Mouse (Mus musculus) thymus, postnatal 14 days (tissue): Measurements from ENCODE around the gene Tbc1d16.
"Not testable (repeated sequence)": the region's sequence is repeated elsewhere in the genome, so short reads cannot be mapped to it uniquely, and the experiment has no call there.

Experiments
- DNase-seq: peaks from one replicate; pipeline ENCODE4 v3.0.0; 2021

Tbc1d16 gene

DNA sequence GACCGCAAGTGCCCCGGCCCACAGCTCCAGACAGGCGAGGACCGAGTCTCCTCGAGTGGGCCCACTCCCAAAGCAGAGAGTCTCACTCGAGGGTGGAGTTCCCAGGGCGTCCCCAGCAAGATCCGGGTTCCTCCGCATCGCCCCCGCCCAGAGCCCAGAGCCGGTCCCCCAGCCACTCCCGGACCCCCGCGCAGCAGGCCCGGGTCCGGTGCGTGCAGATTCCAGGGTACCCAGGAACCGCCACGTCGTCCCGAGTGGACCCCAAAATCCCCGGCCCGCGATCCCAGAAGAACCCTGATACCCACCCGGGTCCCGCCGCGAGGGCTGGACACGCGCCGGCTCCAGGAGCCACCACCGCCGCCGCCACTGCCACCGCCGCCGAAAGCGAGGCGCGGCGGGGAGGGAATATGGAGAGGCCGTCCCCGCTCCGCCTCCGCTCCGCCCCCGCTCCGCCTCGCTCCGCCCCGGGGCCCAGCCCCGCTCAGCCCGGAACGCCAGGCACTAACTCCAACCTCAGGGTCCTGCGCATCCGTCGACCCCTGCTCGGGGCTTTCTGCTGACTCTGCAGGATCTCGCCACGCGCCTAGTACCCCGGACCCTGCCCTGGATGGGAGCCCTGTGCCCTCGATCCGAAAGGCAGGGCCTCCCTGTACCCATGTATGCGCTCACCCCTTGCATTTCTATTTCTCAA lies at the start of gene Tbc1d16, which contains the start of gene Ccdc40:
TSS of gene Tbc1d16 (minus strand) at position 409 of the 691 bp plus-strand sequence.
TSS of gene Ccdc40 (plus strand) at position 482 of the 691 bp plus-strand sequence.
- peak; percentile 77 for DNase-seq

DNA sequence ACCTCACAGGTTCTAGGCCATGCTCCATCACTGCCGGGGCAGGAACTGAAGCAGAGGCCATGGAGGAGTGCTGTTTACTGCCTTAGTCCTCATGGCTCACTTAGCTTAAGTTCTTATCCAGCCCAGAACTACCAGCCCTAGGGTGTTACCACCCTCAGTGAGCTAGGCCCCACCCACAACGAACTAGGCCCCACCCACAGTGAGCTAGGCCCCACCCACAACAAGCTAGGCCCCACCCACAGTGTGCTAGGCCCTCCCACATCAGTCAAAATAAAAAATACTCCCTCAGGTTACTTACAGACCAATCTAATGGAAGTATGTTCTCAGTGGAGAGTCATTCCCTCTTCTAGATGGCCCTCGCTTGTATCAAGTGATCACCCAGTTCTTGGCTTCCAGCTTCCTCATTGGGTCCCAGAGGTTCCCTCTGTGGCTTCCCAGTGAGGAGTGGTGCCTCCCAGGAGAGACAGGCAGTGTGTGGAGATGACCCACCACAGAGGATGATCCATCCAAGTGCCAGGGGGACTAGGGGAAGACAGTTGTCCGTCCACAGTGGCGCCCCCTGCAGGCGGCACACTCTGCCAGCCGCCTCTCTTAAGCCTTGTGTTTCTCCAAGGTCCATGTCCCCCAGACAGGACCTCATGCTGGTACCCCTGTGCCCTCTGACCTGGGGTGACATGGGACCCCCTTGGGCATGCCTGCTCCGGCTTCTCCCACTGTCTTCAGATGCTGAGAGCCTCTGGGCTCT lies 45.1 kb upstream of the Tbc1d16 start:
- DNase-seq, result peak; percentile 24

DNA sequence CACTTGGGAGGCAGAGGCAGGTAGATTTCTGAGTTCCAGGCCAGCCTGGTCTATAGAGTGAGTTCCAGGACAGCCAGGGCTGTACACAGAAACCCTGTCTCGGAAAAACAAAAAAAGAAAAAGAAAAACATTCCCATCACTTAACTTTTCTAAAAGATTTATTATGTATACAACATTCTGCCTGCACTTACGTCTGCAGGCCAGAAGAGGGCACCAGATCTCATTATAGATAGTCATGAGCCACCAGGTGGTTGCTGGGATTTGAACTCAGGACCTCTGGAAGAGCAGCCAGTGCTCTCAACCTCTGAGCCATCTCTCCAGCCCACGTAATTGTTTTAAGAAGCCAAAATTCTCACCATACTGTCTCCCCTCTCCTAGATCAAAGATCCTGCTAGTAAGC lies 44.2 kb upstream of the Tbc1d16 start:
- not testable (repeated sequence) for DNase-seq

DNA sequence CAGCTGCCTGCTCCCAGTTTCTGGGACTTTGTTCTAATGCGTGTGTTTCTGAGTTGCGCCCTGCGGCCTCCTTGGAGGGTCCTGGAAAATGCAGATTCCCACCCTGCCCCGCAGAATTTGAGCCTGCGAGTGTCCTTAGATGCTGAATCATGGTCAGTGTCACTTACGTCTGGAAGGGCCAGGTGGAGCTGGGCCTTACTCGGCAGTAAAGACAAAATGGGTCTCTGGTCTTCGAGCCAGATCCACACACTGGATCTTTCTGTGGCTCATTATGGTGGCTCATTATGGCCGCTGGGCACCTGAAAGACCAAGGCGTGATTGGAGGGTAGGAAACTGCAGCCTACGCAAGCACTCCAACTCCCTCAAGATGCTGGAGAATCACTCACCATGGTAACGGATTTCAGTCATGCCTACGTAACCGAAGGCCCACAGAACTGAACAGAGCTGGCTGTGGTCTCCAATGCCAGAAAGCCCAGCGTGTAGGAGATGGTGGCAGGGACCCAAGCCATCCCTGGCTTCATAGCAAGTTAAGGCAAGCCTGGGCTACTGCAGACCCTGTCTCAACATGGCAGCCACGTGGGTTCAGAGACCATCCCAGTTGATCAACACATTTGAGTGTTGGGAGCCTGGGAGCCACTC lies 40.4 kb upstream of the Tbc1d16 start:
- no peak for DNase-seq

DNA sequence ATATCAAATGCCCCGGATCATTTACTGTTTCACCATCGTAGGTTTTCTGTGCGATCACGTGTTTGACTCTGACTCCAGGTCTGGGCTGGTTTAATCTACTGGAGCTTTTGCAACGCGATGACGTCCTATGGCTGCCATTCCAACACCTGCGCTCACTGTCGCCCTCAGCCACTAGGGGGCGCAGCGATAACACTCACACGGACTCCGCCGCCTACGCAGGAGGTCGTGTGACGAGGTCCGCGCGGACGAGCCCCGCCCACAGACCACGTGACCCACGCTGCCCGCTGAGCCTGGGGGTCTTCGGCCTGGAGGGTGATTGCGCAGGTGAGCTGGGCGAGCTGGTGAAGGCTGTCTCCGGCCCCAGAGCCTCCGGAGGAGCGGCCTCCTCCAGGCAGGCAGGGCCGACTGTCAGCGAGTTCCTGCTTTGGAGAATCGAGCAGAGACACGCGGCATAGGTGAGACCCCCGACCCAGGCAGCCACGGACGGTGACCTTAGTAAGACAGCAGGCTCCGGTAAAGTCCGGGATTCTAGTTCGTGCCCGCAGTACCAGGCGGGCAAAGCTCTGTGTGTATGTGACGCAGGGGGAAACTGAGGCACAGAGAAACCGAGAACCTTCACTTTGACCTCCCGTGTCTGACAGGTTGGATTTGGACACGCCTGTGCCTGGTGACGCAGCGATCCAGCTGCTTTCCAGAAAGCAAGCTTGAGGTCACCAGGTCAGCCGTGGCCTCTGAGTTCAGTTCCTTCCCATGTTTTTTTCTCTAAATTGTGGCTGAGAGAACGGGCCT lies 39.7 kb upstream of the Tbc1d16 start, which contains the start of gene Gaa:
TSS of gene Gaa (plus strand) at position 120 of the 789 bp plus-strand sequence.
- peak; percentile 97 for DNase-seq

DNA sequence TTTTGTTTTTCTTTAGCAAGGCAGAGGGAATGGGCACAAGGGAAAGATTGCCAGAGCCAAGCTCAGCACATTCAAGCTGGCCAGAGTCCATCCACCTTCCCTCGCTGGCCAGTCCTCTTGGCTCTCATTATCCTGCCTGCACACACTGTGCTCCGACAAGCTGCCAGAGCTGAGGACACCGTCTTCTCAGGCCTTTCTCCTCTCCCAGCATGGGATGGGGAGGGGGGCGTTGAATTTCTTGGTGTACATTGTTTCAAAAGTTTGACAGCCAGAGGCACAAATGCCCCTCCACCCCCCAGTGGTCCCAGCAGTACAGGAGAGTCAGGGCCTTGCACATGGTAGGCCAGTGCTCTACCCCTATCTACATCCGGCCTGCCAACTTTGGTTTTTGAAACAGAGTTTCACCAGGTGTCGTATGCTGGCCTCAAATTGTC lies 39.0 kb upstream of the Tbc1d16 start:
- peak; percentile 33 for DNase-seq

DNA sequence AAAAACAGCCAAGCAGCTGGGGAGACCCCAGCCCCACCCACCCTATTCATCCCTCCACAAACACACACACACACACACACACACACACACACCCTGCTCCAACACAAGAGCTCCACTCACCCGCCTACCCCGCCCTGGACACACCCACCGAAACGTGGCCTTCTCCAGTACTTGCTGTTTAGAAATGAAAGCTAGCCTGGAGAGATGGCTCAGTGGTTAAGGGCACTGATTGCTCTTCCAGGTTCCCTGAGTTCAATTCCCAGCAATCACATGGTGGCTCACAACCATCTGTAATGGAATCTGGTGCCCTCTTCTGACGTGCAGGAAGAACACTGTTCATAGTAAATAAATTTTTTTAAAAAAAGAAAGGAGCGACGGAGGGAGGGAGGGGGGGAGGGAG lies 37.5 kb upstream of the Tbc1d16 start:
- no peak for DNase-seq

DNA sequence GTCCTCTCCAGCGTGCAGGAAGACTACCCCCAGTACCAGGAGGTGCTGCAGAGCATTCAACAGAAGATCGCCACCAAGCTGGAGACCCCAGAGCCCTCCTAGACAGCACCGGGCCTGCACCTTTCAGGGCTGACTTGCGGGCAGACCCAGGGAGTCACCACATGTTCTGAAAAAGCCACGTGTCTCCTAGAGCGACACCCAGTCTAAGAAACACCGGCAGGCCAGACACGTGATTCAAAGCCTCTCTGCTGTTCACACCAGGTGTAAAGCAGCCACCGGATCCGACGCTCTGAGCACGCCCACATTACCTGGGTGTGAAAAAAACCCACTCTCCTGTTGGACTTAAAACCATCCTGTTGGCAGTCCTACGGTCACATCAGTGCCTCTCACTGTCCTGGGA lies 36.1 kb upstream of the Tbc1d16 start:
- no peak for DNase-seq

DNA sequence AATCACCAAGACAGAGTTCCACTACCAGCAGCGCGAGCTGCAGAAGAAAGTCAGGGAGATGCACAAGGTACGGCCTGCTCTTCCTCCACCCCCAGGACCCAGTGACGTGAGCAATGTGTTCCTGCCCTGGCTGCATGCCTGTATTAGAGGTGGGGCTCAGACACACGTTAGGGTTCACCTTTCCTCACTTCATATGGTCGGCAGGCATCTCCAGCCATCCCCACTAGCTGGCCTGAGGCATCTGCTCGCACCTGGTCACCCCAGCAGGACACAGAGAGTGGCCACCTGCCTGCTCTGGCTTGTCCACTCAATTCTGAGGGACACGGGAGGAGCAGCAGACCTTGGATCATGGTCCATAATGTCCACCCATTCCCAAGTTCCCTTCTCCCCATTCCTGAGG lies 31.7 kb upstream of the Tbc1d16 start:
- no peak for DNase-seq

DNA sequence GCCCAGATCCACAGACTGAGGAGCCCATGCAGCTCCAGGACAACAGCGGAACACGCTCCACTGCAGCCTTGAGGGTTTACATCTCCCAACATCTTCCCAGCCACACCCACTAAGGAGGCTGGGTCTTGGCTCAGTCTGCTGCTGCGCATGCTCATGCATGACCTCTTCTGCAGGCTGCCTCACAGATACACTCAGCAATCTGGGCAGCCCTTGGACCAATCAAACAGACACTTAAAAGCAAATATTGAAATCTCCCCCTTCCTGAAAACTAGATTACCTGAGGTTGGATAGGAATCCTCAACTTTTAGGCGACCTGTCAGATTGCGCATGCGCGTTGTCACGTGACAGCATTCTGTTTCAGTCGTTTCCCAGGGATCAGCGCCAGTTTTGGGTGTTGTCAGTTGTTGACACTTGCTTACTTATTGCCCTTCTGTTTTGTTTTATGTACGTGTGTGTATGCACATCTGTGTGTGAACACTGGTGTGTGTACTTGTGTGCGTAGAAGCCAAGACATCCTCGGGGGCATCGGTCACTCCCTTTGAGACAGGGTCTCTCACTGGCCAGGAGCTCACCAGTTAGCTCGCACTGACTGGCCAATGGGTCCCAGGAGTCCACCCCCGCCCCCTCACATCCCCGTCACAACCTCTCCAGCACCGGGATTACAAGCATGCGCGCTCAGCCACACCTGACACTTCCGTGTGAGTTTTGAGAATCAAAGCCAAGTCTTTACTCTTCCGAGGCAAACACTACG lies 30.4 kb upstream of the Tbc1d16 start:
- peak; percentile 49 for DNase-seq

DNA sequence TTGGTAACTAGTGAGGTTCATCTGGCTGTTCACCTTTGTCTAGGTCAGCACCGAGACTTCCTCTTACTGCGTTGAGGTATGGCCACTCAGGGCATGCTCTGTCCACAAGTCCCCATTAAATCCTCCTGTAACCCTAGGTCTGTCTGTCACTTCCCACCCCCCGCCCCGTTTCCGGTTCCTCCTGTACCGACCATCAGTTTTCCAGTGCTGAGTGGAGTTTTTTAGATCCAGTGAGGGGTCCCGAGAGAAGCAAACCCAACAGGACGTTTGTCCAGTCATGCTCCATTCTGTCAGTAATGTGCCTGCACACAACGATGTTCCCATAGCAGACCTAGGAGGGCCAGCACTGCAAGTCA lies 29.9 kb upstream of the Tbc1d16 start:
- no peak for DNase-seq

DNA sequence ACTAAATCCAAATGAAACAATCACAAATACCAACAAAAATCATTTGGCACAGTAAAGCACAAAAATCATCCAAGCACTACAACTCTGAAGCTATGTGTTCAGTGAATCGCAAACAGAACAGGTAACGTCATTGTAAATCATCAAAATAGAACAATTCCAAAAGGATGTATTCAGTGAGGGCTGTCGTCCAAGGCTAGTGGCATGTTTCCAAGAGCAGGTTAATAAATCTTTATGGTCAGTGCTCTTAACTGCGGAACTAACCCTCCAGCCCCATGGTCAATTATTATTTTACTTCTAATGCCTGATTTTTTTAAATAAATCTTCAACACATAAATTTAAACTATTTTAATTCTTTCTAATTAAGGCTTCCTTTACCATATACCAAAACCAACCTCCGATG lies 28.3 kb upstream of the Tbc1d16 start:
- DNase-seq, result not testable (repeated sequence)

DNA sequence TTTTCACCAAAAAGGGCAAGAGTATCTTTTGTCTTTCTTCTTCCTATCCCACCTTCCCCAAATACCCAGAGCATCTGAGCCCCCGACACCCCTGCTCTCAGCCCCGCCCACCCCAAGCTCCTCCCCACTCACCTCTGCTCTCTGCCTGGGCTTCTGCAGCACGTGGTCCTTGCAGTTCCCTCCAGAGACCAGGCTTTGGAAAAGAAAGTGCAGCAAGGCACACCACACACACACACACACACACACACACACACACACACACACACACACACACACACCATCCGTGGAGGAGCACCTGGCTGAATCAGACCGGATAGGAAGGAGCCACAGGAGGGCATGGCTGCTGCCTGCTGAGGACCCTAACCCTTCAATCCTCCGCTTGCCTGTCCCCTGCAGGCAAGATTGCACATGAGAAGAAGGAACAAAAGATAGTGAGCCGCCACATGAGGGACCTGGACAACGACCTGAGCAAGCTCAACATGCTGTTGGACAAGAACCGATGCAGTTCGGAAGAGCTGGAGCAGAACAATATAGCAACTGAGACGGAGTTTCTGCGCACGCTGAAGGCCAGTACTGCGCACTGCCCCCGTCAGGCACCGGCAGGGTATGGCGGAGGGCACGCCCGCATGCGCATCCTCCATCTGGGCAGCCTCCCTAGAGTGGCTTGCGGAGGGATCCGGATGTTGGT lies 24.7 kb upstream of the Tbc1d16 start:
- peak; percentile 73 for DNase-seq

DNA sequence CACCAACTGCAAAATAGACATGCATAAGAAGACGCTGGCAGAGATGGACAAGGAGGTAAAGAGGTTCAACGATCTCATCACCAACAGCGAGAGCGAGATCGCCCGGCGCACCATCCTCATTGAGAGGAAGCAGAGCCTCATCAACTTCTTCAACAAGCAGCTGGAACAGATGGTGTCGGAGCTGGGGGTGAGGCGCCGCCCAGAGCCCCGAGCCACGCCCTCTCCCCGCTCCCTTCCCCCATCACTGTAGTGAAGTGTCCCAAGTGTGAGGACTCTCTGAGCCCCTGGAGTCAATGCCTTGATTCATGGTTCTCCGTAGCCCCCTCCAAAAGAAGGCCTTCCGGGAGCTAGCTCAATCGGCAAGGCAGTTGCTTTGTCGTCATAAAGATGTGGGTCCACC lies 22.7 kb upstream of the Tbc1d16 start:
- peak; percentile 61 for DNase-seq

DNA sequence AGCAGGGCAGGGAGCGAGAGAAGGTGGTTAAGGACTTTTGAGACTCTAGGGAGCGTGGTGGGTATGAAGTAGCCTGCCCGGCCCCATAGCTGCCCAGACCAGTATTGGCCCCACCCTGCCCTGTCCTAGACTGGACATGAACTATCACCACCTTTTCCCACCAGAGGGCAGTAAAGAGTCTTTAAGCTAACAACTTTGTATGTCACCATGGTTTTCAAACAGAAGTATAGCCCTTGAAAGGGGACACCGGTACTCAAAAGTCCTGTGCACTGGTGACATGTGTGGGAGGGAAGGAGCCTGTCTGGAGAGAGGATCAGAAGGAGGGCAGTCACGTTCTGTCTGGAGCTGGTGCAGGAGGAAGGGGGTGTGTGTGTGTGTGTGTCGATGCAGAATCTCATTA lies 20.7 kb upstream of the Tbc1d16 start:
- peak; percentile 61 for DNase-seq

DNA sequence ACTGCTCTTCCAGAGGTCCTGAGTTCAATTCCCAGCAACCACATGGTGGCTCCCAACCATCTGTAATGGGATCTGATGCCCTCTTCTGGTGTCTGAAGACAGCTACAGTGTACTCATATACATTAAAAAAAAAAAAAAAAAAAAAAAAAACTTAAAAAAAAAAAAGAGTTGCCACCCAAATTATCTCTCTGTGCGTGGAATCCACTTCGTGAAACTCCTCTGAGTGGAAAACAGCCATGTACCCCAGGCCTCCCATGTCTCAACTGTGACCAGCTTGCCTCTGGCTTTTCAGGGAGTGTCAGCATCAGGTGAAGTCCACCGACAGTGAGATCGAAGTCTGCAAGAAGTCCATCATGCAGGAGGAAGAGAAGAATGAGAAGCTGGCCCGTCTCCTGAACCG lies 17.2 kb upstream of the Tbc1d16 start:
- DNase-seq, result not testable (repeated sequence)

DNA sequence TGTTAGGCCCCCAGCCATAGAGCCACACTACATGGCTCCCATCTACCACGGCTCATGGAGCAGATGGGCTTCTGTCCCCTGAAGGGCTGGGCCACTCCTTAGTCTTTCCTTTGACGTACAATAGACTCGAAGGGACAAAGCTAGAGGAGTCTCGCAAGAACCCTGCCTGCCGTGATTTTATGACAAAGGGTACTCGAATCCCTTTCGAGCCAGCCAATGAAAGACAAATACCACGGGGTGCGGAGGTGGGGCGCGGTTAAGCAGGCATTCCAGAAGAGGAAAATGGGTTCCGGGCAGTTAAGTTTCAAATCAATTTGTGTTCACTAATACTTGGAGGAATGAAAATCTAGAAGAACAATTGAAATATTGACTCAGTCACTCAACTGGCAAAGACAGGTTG lies 11.2 kb upstream of the Tbc1d16 start:
- no peak for DNase-seq

DNA sequence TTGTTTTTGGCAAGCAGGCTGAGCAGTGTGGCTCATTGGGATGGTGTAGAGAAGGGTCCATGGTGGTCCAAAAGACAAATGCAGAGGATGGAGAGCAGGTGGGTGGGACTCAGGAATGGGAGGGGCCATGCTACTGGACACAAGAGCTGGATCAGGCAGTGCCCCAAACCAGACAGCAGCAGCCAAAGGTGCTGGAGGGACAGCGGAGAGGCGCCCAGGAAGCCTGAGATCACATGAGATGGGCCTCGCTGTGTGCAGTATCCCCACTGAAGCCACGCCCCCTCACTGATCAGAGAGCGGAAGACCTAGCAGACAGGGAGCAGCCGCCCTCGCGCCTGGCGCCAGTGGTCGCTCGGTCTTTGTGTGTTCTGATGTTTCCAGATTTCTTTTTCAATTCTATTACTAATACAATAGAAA lies 10.0 kb upstream of the Tbc1d16 start:
- peak; percentile 88 for DNase-seq

DNA sequence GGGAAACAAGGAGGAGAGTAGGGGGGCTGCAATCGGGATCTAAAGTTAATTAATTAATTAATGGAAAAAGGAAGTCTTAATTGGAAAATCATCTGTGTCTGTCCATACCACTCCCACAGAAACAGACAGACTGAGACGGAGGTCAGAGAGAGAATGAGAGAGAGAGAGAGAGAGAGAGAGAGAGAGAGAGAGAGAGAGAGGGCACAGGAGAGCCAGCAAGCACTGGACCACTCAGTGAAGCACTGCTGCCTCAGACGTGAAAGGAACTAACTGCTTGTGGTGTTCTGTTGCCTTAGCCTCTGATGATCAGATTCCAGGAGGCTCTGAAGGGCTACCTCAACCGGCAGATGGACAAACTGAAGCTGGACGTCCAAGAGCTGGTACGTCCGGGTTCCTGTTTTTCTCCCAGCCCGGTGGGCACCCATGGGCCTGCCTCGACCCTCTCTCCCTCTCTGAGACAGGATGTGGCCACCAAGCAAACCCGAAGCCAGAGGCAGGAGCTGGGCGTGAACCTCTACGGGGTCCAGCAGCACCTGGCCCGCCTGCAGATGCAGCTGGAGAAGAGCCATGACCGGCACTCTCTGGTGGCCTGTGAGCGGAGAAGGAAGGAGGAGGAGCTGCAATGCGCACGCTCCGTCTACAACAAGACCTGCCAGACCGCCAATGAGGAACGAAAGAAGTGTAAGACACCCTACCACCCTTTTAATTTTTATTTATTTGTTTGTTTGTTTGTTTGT lies 9.4 kb upstream of the Tbc1d16 start:
- DNase-seq, result peak; percentile 61

DNA sequence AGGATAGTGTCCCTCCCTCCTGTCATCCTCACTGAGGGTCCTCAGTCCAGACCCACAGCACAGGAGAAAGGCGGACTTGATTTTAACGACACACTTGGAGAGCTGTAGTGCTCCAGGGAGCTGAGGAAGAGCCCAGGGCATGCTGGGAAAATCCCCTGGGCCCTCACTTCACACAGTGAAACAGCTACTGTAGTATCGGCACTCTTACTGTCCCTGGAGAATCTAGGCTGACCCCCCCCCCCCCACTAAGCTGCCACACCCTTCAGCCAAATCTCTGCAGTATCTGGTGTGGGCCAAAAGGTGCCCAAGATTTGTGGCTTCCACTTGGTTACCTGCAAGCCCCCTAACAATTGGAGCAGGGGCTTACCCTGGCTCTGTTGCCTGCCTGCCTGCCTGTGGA lies 8.7 kb upstream of the Tbc1d16 start:
- DNase-seq, result no peak

DNA sequence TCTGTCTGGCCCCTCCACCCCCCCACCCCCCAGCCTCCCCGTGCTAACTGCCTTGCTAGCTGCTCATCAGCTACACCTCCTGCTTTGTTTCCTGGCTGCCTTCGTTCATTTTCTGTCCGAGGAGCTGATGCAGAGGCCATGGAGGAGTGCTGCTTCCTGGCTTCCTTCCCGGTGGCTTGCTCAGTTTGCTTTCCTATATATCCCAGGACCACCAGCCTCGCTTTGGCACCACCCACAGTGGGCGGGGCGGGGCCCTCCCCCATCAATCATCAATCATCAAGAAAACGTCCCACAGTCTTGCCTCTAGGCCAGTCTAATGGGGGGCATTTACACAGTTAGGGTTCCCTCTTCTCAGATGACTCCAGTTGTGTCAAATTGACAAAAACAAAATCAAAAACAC lies 8.1 kb upstream of the Tbc1d16 start:
- DNase-seq, result no peak
